Mouse (Mus musculus) kidney, adult 11 months (tissue): ENCODE results near the gene Adk.

Experiments
- DNase-seq: peaks from one replicate; pipeline ENCODE4 v3.0.0; 2022

Gene Adk

GRCm38 (mm10) chr14:21102666-21103203, 50.4 kb downstream of the Adk start:
- DNase-seq = no peak

GRCm38 (mm10) chr14:21105049-21105448, 52.7 kb downstream of the Adk start:
- no peak for DNase-seq

- DNase-seq = peak; percentile 59
Observed at GRCm38 (mm10) chr14:21106582-21106981, 54.2 kb downstream of the Adk start.

- peak; percentile 45 for DNase-seq
Observed at GRCm38 (mm10) chr14:21107551-21107950, 55.2 kb downstream of the Adk start.

GRCm38 (mm10) chr14:21110492-21110891, 58.1 kb downstream of the Adk start:
- DNase-seq = no peak

- no peak for DNase-seq
Observed at GRCm38 (mm10) chr14:21111500-21111899, 59.1 kb downstream of the Adk start.

- no peak for DNase-seq
Observed at GRCm38 (mm10) chr14:21112174-21112573, 59.8 kb downstream of the Adk start.

- no peak for DNase-seq
Observed at GRCm38 (mm10) chr14:21112742-21113141, 60.4 kb downstream of the Adk start.

GRCm38 (mm10) chr14:21114339-21114738, 62.0 kb downstream of the Adk start:
- DNase-seq = no peak

- no peak for DNase-seq
Observed at GRCm38 (mm10) chr14:21115318-21115717, 62.9 kb downstream of the Adk start.

- DNase-seq = peak; percentile 48
Observed at GRCm38 (mm10) chr14:21115888-21116460, 63.6 kb downstream of the Adk start.

GRCm38 (mm10) chr14:21118095-21118494, 65.7 kb downstream of the Adk start:
- no peak for DNase-seq

- DNase-seq = no peak
Observed at GRCm38 (mm10) chr14:21119653-21120313, 67.4 kb downstream of the Adk start.

GRCm38 (mm10) chr14:21120473-21120872, 68.1 kb downstream of the Adk start:
- DNase-seq = no peak

- no peak for DNase-seq
Observed at GRCm38 (mm10) chr14:21127215-21127614, 74.8 kb downstream of the Adk start.

GRCm38 (mm10) chr14:21136906-21137305, 84.5 kb downstream of the Adk start:
- peak; percentile 26 for DNase-seq

- DNase-seq = no peak
Observed at GRCm38 (mm10) chr14:21142603-21143002, 90.2 kb downstream of the Adk start.

GRCm38 (mm10) chr14:21143406-21144115, 91.2 kb downstream of the Adk start:
- DNase-seq = peak; percentile 12

- DNase-seq = no peak
Observed at GRCm38 (mm10) chr14:21147171-21147570, 94.8 kb downstream of the Adk start.

- no peak for DNase-seq
Observed at GRCm38 (mm10) chr14:21150301-21150700, 97.9 kb downstream of the Adk start.

GRCm38 (mm10) chr14:21152055-21152454, 99.7 kb downstream of the Adk start:
- no peak for DNase-seq

GRCm38 (mm10) chr14:21165706-21166105, 113.3 kb downstream of the Adk start:
- DNase-seq = no peak

GRCm38 (mm10) chr14:21166114-21166513, 113.7 kb downstream of the Adk start:
- DNase-seq = no peak
